Mouse (Mus musculus) CH12.LX (cell line): ENCODE results near the gene Mon1b. TPM values are rescaled to one million over a fixed set of nuclear protein-coding genes. Genes with fewer than 3 reads are reported as not detected.
A peak's percentile ranks its signal among the peaks of the same experiment; 100 is the strongest.

Experiments used
- DNase-seq: peaks from one replicate; pipeline ENCODE4 v3.0.0-alpha.2; 2013; ENCODE audit errors: extremely low read depth
- H3K27ac ChIP-seq: 2 replicates; pipeline ENCODE4 v1.5.1; 2012; ENCODE audit warnings: low read depth, mild to moderate bottlenecking, control low read depth, moderate library complexity; ENCODE audit not compliant: insufficient read depth
- H3K27me3 ChIP-seq: replicated peaks from 2 replicates; pipeline ENCODE3; 2012; ENCODE audit warnings: inconsistent platforms
- H3K36me3 ChIP-seq, 2 experiments: replicated peaks in 1 of 2; 2 replicates each; pipeline versions ENCODE3 to v1.6.1; 2012; ENCODE audit warnings: inconsistent platforms in 1 of 2, low read length in 1 of 2, mild to moderate bottlenecking in 1 of 2, mixed read lengths in 1 of 2, moderate library complexity in 1 of 2; ENCODE audit not compliant: control insufficient read depth in 1 of 2, insufficient read depth in 1 of 2
- H3K4me1 ChIP-seq, 2 experiments: 2 replicates each; pipeline ENCODE4 v1.6.1; 2012; ENCODE audit warnings: inconsistent platforms in 1 of 2, moderate library complexity in 1 of 2; ENCODE audit not compliant: insufficient read depth in 2 of 2, control insufficient read depth in 1 of 2
- H3K4me2 ChIP-seq: 2 replicates; pipeline ENCODE4 v1.6.1; 2012; ENCODE audit warnings: low read depth, mild to moderate bottlenecking, control low read depth; ENCODE audit not compliant: poor library complexity, insufficient read depth, severe bottlenecking
- H3K4me3 ChIP-seq, 3 experiments: fragments of 150-350 bp in 1 of 3; sonication (generic) in 1 of 3; replicated peaks in 1 of 3; 2 replicates each; pipeline versions ENCODE3 to v1.5.1; 2011 to 2012; ENCODE audit warnings: low read depth in 2 of 3, low read length in 2 of 3, mild to moderate bottlenecking in 2 of 3, moderate library complexity in 2 of 3, control low read depth in 1 of 3, improper control_type of control experiment in 1 of 3, inconsistent platforms in 1 of 3, mixed read lengths in 1 of 3; ENCODE audit not compliant: poor library complexity in 1 of 3
- H3K79me2 ChIP-seq: replicated peaks from 2 replicates; pipeline ENCODE4 v1.6.1; 2012; ENCODE audit warnings: mild to moderate bottlenecking, moderate library complexity; ENCODE audit not compliant: control insufficient read depth, poor library complexity, insufficient read depth, severe bottlenecking; ENCODE audit errors: extremely low read depth
- H3K9ac ChIP-seq: 2 replicates; pipeline ENCODE4 v1.6.1; 2012; ENCODE audit warnings: low read depth, mild to moderate bottlenecking, control low read depth, moderate library complexity; ENCODE audit not compliant: insufficient read depth
- H3K9me3 ChIP-seq: replicated peaks from 2 replicates; pipeline ENCODE3; 2012; ENCODE audit warnings: low read length, inconsistent platforms, mixed read lengths
- BHLHE40 ChIP-seq: IDR thresholded peaks from 2 replicates; pipeline ENCODE4 v1.6.1; 2011; ENCODE audit warnings: mild to moderate bottlenecking, low read depth, low read length, improper control_type of control experiment
- CHD1 ChIP-seq: IDR thresholded peaks from 2 replicates; pipeline ENCODE4 v1.6.1; 2012; ENCODE audit warnings: low read depth, low read length, improper control_type of control experiment, inconsistent platforms
- CHD2 ChIP-seq: IDR thresholded peaks from 2 replicates; pipeline ENCODE4 v1.6.1; 2011; ENCODE audit warnings: low read length, improper control_type of control experiment
- CTCF ChIP-seq, 2 experiments: IDR thresholded peaks in 1 of 2; conservative IDR thresholded peaks in 1 of 2; 2 replicates each; pipeline ENCODE4 v1.5.1; 2011 to 2012; ENCODE audit warnings: low read depth in 2 of 2, low read length in 2 of 2, improper control_type of control experiment in 1 of 2, inconsistent platforms in 1 of 2, mild to moderate bottlenecking in 1 of 2, moderate library complexity in 1 of 2
- E2F4 ChIP-seq: IDR thresholded peaks from 2 replicates; pipeline ENCODE4 v1.6.1; 2011; ENCODE audit warnings: low read depth, low read length, improper control_type of control experiment; ENCODE audit not compliant: insufficient replicate concordance
- ELF1 ChIP-seq: IDR thresholded peaks from 2 replicates; pipeline ENCODE4 v1.6.1; 2014; ENCODE audit warnings: low read depth, mild to moderate bottlenecking, inconsistent platforms, low read length, improper control_type of control experiment
- EP300 ChIP-seq: IDR thresholded peaks from 2 replicates; pipeline ENCODE4 v1.6.1; 2011; ENCODE audit warnings: low read length, improper control_type of control experiment
- ETS1 ChIP-seq: conservative IDR thresholded peaks from 2 replicates; pipeline ENCODE4 v1.6.1; 2012; ENCODE audit warnings: low read depth, mild to moderate bottlenecking, inconsistent platforms, low read length, improper control_type of control experiment, moderate library complexity
- GABPA ChIP-seq: IDR thresholded peaks from 2 replicates; pipeline ENCODE4 v1.6.1; 2012; ENCODE audit warnings: low read depth, low read length, improper control_type of control experiment, inconsistent platforms; ENCODE audit not compliant: insufficient replicate concordance
- HCFC1 ChIP-seq: IDR thresholded peaks from 2 replicates; pipeline ENCODE4 v1.6.1; 2012; ENCODE audit warnings: low read depth, mild to moderate bottlenecking, inconsistent platforms, low read length, improper control_type of control experiment
- IRF4 ChIP-seq: IDR thresholded peaks from 2 replicates; pipeline ENCODE4 v1.6.1; 2014; ENCODE audit warnings: low read depth, mild to moderate bottlenecking, inconsistent platforms, low read length, improper control_type of control experiment
- JUN ChIP-seq: IDR thresholded peaks from 2 replicates; pipeline ENCODE4 v1.6.1; 2011; ENCODE audit warnings: low read depth, mild to moderate bottlenecking, low read length, improper control_type of control experiment, moderate library complexity; ENCODE audit not compliant: insufficient read depth
- JUND ChIP-seq: conservative IDR thresholded peaks from 2 replicates; pipeline ENCODE4 v1.6.1; 2011; ENCODE audit warnings: low read depth, low read length, improper control_type of control experiment
- KAT2A ChIP-seq: IDR thresholded peaks from 2 replicates; pipeline ENCODE4 v1.6.1; 2012; ENCODE audit warnings: low read length, improper control_type of control experiment, inconsistent platforms; ENCODE audit not compliant: insufficient replicate concordance
- MAFK ChIP-seq: IDR thresholded peaks from 2 replicates; pipeline ENCODE4 v1.6.1; 2011; ENCODE audit warnings: low read length, improper control_type of control experiment; ENCODE audit not compliant: insufficient replicate concordance
- MAX ChIP-seq: IDR thresholded peaks from 2 replicates; pipeline ENCODE4 v1.6.1; 2011; ENCODE audit warnings: low read length, improper control_type of control experiment
- MAZ ChIP-seq: IDR thresholded peaks from 2 replicates; pipeline ENCODE4 v1.6.1; 2012; ENCODE audit warnings: low read depth, mild to moderate bottlenecking, inconsistent platforms, low read length, improper control_type of control experiment, moderate library complexity
- MEF2A ChIP-seq: IDR thresholded peaks from 2 replicates; pipeline ENCODE4 v1.6.1; 2014; ENCODE audit warnings: low read depth, mild to moderate bottlenecking, inconsistent platforms, low read length, improper control_type of control experiment, borderline replicate concordance
- MXI1 ChIP-seq: IDR thresholded peaks from 2 replicates; pipeline ENCODE4 v1.6.1; 2011; ENCODE audit warnings: mild to moderate bottlenecking, low read depth, low read length, improper control_type of control experiment
- MYC ChIP-seq: IDR thresholded peaks from 2 replicates; pipeline ENCODE4 v1.6.1; 2011; ENCODE audit warnings: low read depth, mild to moderate bottlenecking, improper control_type of control experiment, low read length
- NELFE ChIP-seq: IDR thresholded peaks from 2 replicates; pipeline ENCODE4 v1.6.1; 2011; ENCODE audit warnings: low read depth, low read length, improper control_type of control experiment
- NRF1 ChIP-seq: IDR thresholded peaks from 2 replicates; pipeline ENCODE4 v1.6.1; 2014; ENCODE audit warnings: low read depth, mild to moderate bottlenecking, inconsistent platforms, low read length, improper control_type of control experiment, moderate library complexity
- PAX5 ChIP-seq: IDR thresholded peaks from 2 replicates; pipeline ENCODE4 v1.6.1; 2012; ENCODE audit warnings: low read length, inconsistent platforms, mixed read lengths
- POLR2A ChIP-seq: IDR thresholded peaks from 2 replicates; pipeline ENCODE4 v1.6.1; 2011; ENCODE audit warnings: low read depth, mild to moderate bottlenecking, improper control_type of control experiment, low read length
- POLR2AphosphoS2 ChIP-seq: IDR thresholded peaks from 2 replicates; pipeline ENCODE4 v1.6.1; 2011; ENCODE audit warnings: low read depth, low read length, improper control_type of control experiment
- RAD21 ChIP-seq: IDR thresholded peaks from 2 replicates; pipeline ENCODE4 v1.6.1; 2011; ENCODE audit warnings: low read depth, mild to moderate bottlenecking, low read length, improper control_type of control experiment, moderate library complexity
- RCOR1 ChIP-seq: conservative IDR thresholded peaks from 2 replicates; pipeline ENCODE4 v1.6.1; 2012; ENCODE audit warnings: low read depth, mild to moderate bottlenecking, inconsistent platforms, low read length, improper control_type of control experiment
- SIN3A ChIP-seq: IDR thresholded peaks from 2 replicates; pipeline ENCODE4 v1.6.1; 2012; ENCODE audit warnings: low read length, improper control_type of control experiment, inconsistent platforms
- SMC3 ChIP-seq: IDR thresholded peaks from 2 replicates; pipeline ENCODE4 v1.6.1; 2011; ENCODE audit warnings: low read depth, low read length, improper control_type of control experiment
- TBP ChIP-seq: conservative IDR thresholded peaks from 2 replicates; pipeline ENCODE4 v1.6.1; 2011; ENCODE audit warnings: low read depth, low read length, improper control_type of control experiment
- TCF12 ChIP-seq: IDR thresholded peaks from 2 replicates; pipeline ENCODE4 v1.6.1; 2014; ENCODE audit warnings: low read depth, mild to moderate bottlenecking, inconsistent platforms, low read length, improper control_type of control experiment
- UBTF ChIP-seq: IDR thresholded peaks from 2 replicates; pipeline ENCODE4 v1.6.1; 2012; ENCODE audit warnings: low read depth, mild to moderate bottlenecking, inconsistent platforms, low read length, improper control_type of control experiment, moderate library complexity
- USF1 ChIP-seq: IDR thresholded peaks from 2 replicates; pipeline ENCODE4 v1.6.1; 2014; ENCODE audit warnings: low read depth, mild to moderate bottlenecking, inconsistent platforms, low read length, improper control_type of control experiment
- USF2 ChIP-seq: conservative IDR thresholded peaks from 2 replicates; pipeline ENCODE4 v1.6.1; 2011; ENCODE audit warnings: low read depth, low read length, improper control_type of control experiment
- ZC3H11A ChIP-seq: IDR thresholded peaks from 2 replicates; pipeline ENCODE4 v1.6.1; 2012; ENCODE audit warnings: low read depth, mild to moderate bottlenecking, inconsistent platforms, low read length, improper control_type of control experiment
- ZKSCAN1 ChIP-seq: IDR thresholded peaks from 2 replicates; pipeline ENCODE4 v1.6.1; 2012; ENCODE audit warnings: low read depth, inconsistent platforms, low read length, improper control_type of control experiment, borderline replicate concordance
- ZMIZ1 ChIP-seq: IDR thresholded peaks from 2 replicates; pipeline ENCODE4 v1.6.1; 2012; ENCODE audit warnings: low read depth, mild to moderate bottlenecking, inconsistent platforms, low read length, improper control_type of control experiment
- ZNF384 ChIP-seq: IDR thresholded peaks from 2 replicates; pipeline ENCODE4 v1.6.1; 2012; ENCODE audit warnings: low read depth, low read length, improper control_type of control experiment, inconsistent platforms
- dilution Hi-C: fragments of 300-500 bp; cut with MboI; formaldehyde crosslinking; loops from 2 replicates; pipeline ENCODE4 v1.14.3; 2020; ENCODE audit warnings: low sequenced_read_pairs; ENCODE audit not compliant: extremely low pct_unique_long_range_greater_than_20kb, extremely low pct_ligation_motif_present
- in situ Hi-C: fragments of 300-500 bp; cut with MboI; formaldehyde crosslinking; loops from 3 replicates; pipeline ENCODE4 v1.14.3; 2019; ENCODE audit warnings: low sequenced_read_pairs, low pct_ligation_motif_present, low pct_unique_long_range_greater_than_20kb, mixed read lengths
- polyA plus RNA-seq: library from polyadenylated mRNA; unstranded; fragments of >175 nt; gene quantifications from 2 replicates; pipeline ENCODE4 v1.2.1, GENCODE M21; 2012; ENCODE audit warnings: low read depth; ENCODE audit not compliant: insufficient read length
- total RNA-seq, 2 experiments: library from RNA; depleted of rRNA; stranded (reverse); fragments of 300-350 nt in 1 of 2; fragments of >200 nt in 1 of 2; gene quantifications; 2 replicates each; pipeline ENCODE4 v1.2.3; 2012 to 2014

Mon1b gene
- total and polyA plus RNA-seq, 3 experiments, result 7.2 to 17.1 (median 15.2) TPM

- dilution Hi-C loops, result no loop called here
- Histone ChIP-seq H3K9ac (peak overlapping the region; percentile 76), H3K4me3 (peak overlapping the region; percentile 26 to 54 (median 36)), H3K27me3 (no peaks in the 10 kb centered on the region), H3K9me3 (no peaks in the 10 kb centered on the region), H3K36me3 (peaks cover 0 to 2% of the 10 kb centered on the region in 2 experiments), H3K79me2 (no peaks in the 10 kb centered on the region), H3K27ac (peak overlapping the region; percentile 99), H3K4me1 (peaks cover 17 to 70% of the 10 kb centered on the region in 2 experiments), H3K4me2 (peak overlapping the region; percentile 90)
- peak; percentile 95 for DNase-seq
- in situ Hi-C loops, result loop anchor here (25.0 kb wide), 1 partner anchor 781 kb away; the partner anchor contains the start of gene Wwox
- TF ChIP-seq IRF4 (peak; percentile 98), MAZ (no peak), BHLHE40 (peak; percentile 89), MAFK (peak; percentile 84), EP300 (peak; percentile 99), ZC3H11A (no peak), E2F4 (no peak), HCFC1 (peak; percentile 45; the same call in 1 of the 2 replicates), PAX5 (no peak), CHD1 (no peak), JUND (peak; percentile 94), NELFE (0 out of 2 replicates have a peak, but pooled peaks have one; percentile 7), ZMIZ1 (peak; percentile 43; the same call in 1 of the 2 replicates), MEF2A (peak; percentile 92), UBTF (no peak), POLR2AphosphoS2 (no peak; the same call in 1 of the 2 replicates), NRF1 (no peak), POLR2A (peak; percentile 74), MAX (peak; percentile 98), MYC (peak; percentile 99), RAD21 (no peak; the same call in 1 of the 2 replicates), GABPA (no peak), ZNF384 (no peak; the same call in 1 of the 2 replicates), TBP (peak; percentile 80), RCOR1 (peak; percentile 90), MXI1 (peak; percentile 93), USF1 (peak; percentile 19; the same call in 1 of the 2 replicates), SIN3A (peak; percentile 96), SMC3 (peak; percentile 12; the same call in 1 of the 2 replicates), ELF1 (peak; percentile 74), CHD2 (peak; percentile 75), ETS1 (peak; percentile 100), CTCF (conservative IDR thresholded peaks at IDR 0.05 in 1 of 2, IDR thresholded peaks at IDR 0.05 in 1 of 2; ENCODE audit: low read depth in 2 of 2, low read length in 2 of 2) (no peak), JUN (peak; percentile 95), USF2 (no peak), ZKSCAN1 (no peak), TCF12 (peak; percentile 93), KAT2A (no peak)
Measured at GRCm38 (mm10) chr8:113656154-113656553, 20.8 kb downstream of the Mon1b start.
